Mouse (Mus musculus) heart, embryonic 16.5 days (tissue): ENCODE results near the gene Ctnnb1. TPM values are rescaled to one million over a fixed set of nuclear protein-coding genes. Genes with fewer than 3 reads are reported as not detected.

Experiments used
- ATAC-seq: fragments of 200-750 bp; cut with Nextera tagmentation; replicated peaks from 2 replicates; pipeline ENCODE4 v1.8.0; 2017; ENCODE audit warnings: moderate number of reproducible peaks; ENCODE audit not compliant: insufficient read depth, low FRiP score; ENCODE audit errors: extremely low read depth
- H3K27ac ChIP-seq: fragments of 300-500 bp; sonication (generic); 2 replicates; pipeline ENCODE4 v1.5.1; 2014; ENCODE audit warnings: mild to moderate bottlenecking, low read length, control low read depth, moderate library complexity
- H3K27me3 ChIP-seq: fragments of 300-500 bp; sonication (generic); 2 replicates; pipeline ENCODE4 v1.6.1; 2014; ENCODE audit warnings: low read length, mixed read lengths; ENCODE audit not compliant: control insufficient read depth, insufficient read depth
- H3K36me3 ChIP-seq: fragments of 300-500 bp; sonication (generic); 2 replicates; pipeline ENCODE4 v1.6.1; 2014; ENCODE audit not compliant: control insufficient read depth, insufficient read depth
- H3K4me1 ChIP-seq: fragments of 300-500 bp; sonication (generic); 2 replicates; pipeline ENCODE4 v1.6.1; 2014; ENCODE audit warnings: low read length, mixed read lengths; ENCODE audit not compliant: control insufficient read depth, insufficient read depth
- H3K4me2 ChIP-seq: fragments of 300-500 bp; sonication (generic); 2 replicates; pipeline ENCODE4 v1.6.1; 2014; ENCODE audit warnings: low read depth, mild to moderate bottlenecking, control low read depth, low read length
- H3K4me3 ChIP-seq: fragments of 300-500 bp; sonication (generic); 2 replicates; pipeline ENCODE4 v1.5.1; 2014; ENCODE audit warnings: mild to moderate bottlenecking, control low read depth, low read length
- H3K9ac ChIP-seq: fragments of 300-500 bp; sonication (generic); 2 replicates; pipeline ENCODE4 v1.6.1; 2014; ENCODE audit warnings: low read length, control low read depth
- H3K9me3 ChIP-seq: fragments of 300-500 bp; sonication (generic); replicated peaks from 2 replicates; pipeline ENCODE4 v1.6.1; 2016; ENCODE audit warnings: low read length; ENCODE audit not compliant: control insufficient read depth
- WGBS: fragments of 180-500 bp; shearing (Covaris S2); extraction: QIAGEN DNeasy Blood & Tissue Kit; methylation state at CpG from one replicate; pipeline ENCODE4 v1.1.7; 2014; 5-methylcytosine and 5-hydroxymethylcytosine counted together
- polyA plus RNA-seq: library from polyadenylated mRNA; unstranded; fragments of >200 nt; fragmentation: Nextera tagmentation; extraction: Ambion mirVana; gene quantifications from 2 replicates; pipeline ENCODE4 v1.2.1, GENCODE M21; 2015

The Ctnnb1 gene
- polyA plus RNA-seq, 1 experiment from 2014 or later = 357 TPM

DNA sequence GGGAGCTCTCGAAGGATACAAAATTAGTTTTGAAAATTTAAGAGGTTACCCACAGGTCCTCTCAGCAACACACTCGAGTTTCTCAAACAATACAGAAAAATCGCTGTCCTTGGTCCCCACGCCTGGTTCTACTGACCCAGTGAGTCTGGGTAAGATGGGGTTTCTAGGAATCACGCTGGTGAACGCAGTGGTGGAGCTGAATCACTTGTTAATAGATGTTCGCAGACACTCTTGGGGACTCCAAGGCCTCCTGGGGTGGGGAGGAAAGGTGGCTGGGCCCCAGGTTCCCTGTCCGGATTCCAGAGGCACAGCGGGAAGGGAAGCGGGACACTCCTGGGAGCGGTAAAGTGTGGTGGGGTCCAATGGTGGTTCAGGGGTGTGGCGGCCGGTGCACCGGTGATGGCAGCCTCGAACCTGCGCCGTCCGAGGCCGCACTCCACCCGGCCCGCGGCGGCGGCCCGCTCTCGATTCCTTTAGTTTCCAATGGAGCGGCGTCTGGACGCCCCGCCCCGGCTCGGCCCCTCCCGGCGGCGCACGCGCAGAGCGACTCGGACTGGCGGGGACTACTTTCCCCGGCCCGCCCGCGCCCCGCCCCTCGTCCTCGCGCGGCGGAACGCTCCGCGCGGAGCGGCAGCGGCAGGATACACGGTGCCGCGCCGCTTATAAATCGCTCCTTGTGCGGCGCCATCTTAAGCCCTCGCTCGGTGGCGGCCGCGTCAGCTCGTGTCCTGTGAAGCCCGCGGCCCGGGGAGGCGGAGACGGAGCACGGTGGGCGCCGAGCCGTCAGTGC lies 4.0 kb downstream of the Ctnnb1 start:
- peak overlapping the region; percentile 86 for H3K9ac ChIP-seq
- peak overlapping the region; percentile 92 for H3K27ac ChIP-seq
- H3K27me3 ChIP-seq = no peaks in the 10 kb centered on the region
- H3K9me3 ChIP-seq = no peaks in the 10 kb centered on the region
- H3K36me3 ChIP-seq = no peaks in the 10 kb centered on the region
- H3K4me3 ChIP-seq = peak overlapping the region; percentile 96
- H3K4me2 ChIP-seq = peak overlapping the region; percentile 54
- ATAC-seq = peak; percentile 89
- H3K4me1 ChIP-seq = peaks cover 29% of the 10 kb centered on the region
- 5% methylated on average over 73 of the region's 78 CpGs for WGBS

DNA sequence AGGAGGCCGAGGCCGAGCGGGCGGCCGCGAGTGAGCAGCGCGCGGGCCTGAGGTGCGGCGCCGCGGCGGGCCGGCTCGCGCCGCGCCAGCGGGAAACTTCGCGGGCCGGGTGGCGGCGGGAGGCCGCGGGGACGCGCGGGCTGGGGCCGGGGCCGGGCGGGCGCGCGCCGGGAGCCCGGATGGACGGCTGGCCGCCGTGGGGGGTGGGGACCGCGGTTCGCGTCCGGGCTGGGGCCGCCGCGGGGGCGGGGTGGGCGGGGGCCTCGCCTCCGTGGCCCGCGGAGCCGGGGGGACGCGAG lies 4.5 kb downstream of the Ctnnb1 start:
- WGBS = under 1% methylated on average over 32 of the region's 58 CpGs

DNA sequence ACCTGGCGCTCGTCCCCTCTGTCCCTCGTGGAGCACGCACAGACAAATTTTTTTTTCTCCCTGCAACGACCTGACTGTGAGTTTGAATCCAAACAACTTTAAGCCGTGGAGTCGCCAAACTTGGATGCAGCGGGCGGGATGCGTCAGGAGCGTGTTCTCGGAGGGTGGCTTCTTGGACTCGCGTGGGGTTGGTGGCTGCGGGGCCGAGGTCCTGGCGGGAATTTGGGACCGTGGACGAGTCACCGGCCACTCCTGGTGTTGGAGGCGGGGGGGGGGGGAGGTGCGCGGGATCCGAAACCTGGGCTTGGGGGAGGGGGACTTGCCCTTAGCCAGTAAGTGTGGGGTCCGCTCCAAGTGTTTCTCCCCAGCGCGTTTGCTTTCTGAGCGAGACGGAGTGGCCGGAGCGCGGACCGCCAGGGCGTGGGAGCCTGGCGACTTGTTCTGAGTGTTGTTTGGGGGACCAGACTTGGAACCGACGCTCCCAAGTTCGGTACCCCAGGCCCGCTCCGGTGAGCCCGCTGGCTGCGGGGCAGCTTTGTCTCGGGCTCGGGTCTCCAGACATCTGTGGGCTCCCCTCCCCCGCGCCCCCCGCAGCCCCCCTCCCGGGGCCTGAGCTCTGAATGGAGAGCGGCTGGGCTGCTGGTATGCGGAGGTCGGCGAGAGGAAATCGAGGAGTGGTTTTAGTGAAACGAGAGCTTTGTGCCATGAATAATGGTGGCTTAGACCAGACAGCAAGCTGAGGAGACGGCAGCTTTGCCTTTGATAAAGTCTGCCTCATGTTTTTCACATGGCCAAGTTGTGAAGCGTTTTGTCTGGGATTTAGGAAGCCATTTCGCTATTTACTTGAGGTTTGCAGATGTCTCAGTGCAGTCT lies 5.1 kb downstream of the Ctnnb1 start:
- Histone ChIP-seq H3K27me3 (no peaks in the 10 kb centered on the region), H3K27ac (peak overlapping the region; percentile 92), H3K4me3 (peak overlapping the region; percentile 96), H3K9me3 (no peaks in the 10 kb centered on the region), H3K9ac (peak overlapping the region; percentile 86), H3K36me3 (no peaks in the 10 kb centered on the region), H3K4me2 (peak overlapping the region; percentile 75), H3K4me1 (peaks cover 36% of the 10 kb centered on the region)
- 0 out of 2 replicates have a peak, but pooled peaks have one; percentile 7 for ATAC-seq
- under 1% methylated on average over 55 of the region's 57 CpGs for WGBS

More for the DNA sequence above, 4.5 kb downstream of the Ctnnb1 start:
- H3K9me3 ChIP-seq = no peaks in the 10 kb centered on the region
- H3K27me3 ChIP-seq = no peaks in the 10 kb centered on the region
- H3K27ac ChIP-seq = peak overlapping the region; percentile 92
- H3K4me3 ChIP-seq = peak overlapping the region; percentile 96
- peaks cover 34% of the 10 kb centered on the region for H3K4me1 ChIP-seq
- H3K4me2 ChIP-seq = peak overlapping the region; percentile 75
- ATAC-seq = peak; percentile 72
- peak overlapping the region; percentile 86 for H3K9ac ChIP-seq
- no peaks in the 10 kb centered on the region for H3K36me3 ChIP-seq

DNA sequence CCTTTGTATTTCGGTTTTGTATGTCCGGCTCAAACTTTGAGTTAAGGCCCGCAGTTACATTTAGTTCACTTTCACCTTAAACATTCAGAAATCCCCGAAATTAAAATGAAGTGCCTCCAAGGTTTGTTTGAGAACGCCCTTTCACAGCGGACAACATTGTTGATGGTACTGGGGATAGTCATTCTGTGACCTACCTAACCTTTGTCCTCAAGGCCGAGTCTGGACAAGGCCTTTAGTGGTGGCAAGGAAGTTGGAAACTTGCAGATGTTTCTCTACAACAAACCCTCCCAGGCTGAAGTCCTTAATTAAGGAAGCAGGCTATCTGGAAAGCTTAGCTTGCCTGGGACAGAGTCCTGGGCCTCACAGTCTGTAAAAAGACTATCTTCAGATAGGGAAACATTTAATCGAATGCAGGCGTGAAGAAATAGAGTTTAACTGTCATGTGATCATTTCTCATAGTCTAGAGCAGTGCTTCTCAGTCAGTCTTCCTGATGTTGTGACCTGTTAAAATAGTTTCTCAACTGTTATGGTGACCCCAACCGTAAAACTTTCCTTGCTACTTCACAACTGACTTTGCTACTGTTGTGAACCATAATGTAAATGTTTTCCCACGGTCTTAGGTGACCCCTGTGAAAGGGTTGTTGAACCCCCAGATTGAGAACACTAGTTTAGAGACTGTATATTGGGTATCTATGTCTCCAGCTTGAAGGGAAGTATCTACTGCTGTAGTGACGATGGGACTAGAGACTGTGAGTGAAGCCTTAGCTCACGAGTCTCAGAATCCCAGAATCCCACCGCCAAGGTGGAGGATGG lies 6.0 kb downstream of the Ctnnb1 start:
- Histone ChIP-seq H3K4me3 (peak overlapping the region; percentile 96), H3K27me3 (no peaks in the 10 kb centered on the region), H3K9me3 (no peaks in the 10 kb centered on the region), H3K27ac (peak overlapping the region; percentile 92), H3K4me1 (peaks cover 36% of the 10 kb centered on the region), H3K36me3 (no peaks in the 10 kb centered on the region), H3K9ac (peak overlapping the region; percentile 86), H3K4me2 (peak overlapping the region; percentile 75)
- 5% methylated on average over 14 of the region's 14 CpGs for WGBS
- no peak for ATAC-seq

DNA sequence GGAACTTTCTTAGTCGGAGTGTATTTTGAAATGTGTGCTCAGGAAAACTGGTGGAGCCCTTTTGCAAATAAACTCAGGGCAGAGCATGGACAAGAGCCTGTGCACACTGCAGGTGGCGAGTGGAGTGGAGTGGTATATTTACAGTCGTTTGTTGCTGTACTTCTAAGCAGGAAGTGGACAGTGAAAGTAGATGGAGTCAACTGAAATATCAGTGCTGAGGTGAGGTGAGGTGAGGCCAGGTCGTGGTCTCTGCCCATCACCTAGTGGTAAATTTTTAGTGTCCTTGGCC lies 6.6 kb downstream of the Ctnnb1 start:
- no peaks in the 10 kb centered on the region for H3K36me3 ChIP-seq
- peak overlapping the region; percentile 96 for H3K4me3 ChIP-seq
- no peak for ATAC-seq
- WGBS = 9% methylated on average over 4 of the region's 4 CpGs
- H3K27me3 ChIP-seq = no peaks in the 10 kb centered on the region
- H3K4me1 ChIP-seq = peaks cover 38% of the 10 kb centered on the region
- peak overlapping the region; percentile 75 for H3K4me2 ChIP-seq
- H3K27ac ChIP-seq = peak overlapping the region; percentile 92
- H3K9ac ChIP-seq = peak overlapping the region; percentile 86
- no peaks in the 10 kb centered on the region for H3K9me3 ChIP-seq

DNA sequence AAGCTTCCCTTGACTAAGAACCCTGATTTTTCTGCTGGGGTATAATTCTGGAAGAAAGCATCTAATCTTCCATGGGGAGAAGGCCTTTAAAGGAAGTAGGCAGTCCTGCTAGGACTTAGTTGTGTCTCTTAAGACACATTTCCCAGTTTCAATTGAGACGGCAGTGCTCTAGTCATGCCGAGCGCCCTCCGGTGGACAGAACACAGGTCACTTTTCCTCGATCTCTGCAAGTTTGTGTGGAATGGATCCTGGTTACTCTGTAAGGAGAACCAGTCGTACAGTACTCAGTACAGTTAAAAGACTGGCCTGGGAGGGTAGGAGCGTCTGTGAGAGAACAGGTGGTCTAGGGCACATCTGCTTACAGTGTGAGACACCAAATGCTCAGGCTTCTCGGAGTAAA lies 7.3 kb downstream of the Ctnnb1 start:
- no peaks in the 10 kb centered on the region for H3K9me3 ChIP-seq
- H3K9ac ChIP-seq = peak overlapping the region; percentile 86
- no peaks in the 10 kb centered on the region for H3K27me3 ChIP-seq
- no peak for ATAC-seq
- 17% methylated on average over 8 of the region's 8 CpGs for WGBS
- peak overlapping the region; percentile 75 for H3K4me2 ChIP-seq
- H3K4me1 ChIP-seq = peaks cover 45% of the 10 kb centered on the region
- no peaks in the 10 kb centered on the region for H3K36me3 ChIP-seq
- peak overlapping the region; percentile 96 for H3K4me3 ChIP-seq
- H3K27ac ChIP-seq = peak overlapping the region; percentile 44

DNA sequence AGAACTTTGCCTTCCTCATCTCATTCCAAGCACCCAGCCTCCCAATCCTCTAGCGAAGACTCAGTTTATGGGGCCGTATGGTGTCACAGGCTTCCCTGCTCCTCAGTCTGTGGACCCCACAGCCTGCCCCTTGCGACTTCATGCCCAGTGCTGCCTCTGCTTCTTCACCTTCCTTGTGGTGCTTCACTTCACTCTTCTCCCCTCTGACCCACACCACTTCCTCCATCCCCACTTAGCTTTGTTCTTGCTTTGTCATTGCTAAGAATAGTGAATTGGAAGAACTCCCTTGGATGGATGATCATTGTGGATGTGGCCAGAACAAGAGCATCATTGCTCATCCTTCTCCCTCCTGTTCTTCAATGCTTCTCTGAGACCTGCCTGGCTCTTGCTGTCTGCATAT lies 11.8 kb downstream of the Ctnnb1 start:
- Histone ChIP-seq H3K27me3 (no peaks in the 10 kb centered on the region), H3K9me3 (no peaks in the 10 kb centered on the region), H3K9ac (no peak overlapping the region), H3K4me3 (no peak overlapping the region), H3K36me3 (no peaks in the 10 kb centered on the region), H3K27ac (no peak overlapping the region), H3K4me2 (no peak overlapping the region), H3K4me1 (peaks cover 55% of the 10 kb centered on the region)
- no peak for ATAC-seq
- WGBS = 85% methylated on average over 3 of the region's 3 CpGs

DNA sequence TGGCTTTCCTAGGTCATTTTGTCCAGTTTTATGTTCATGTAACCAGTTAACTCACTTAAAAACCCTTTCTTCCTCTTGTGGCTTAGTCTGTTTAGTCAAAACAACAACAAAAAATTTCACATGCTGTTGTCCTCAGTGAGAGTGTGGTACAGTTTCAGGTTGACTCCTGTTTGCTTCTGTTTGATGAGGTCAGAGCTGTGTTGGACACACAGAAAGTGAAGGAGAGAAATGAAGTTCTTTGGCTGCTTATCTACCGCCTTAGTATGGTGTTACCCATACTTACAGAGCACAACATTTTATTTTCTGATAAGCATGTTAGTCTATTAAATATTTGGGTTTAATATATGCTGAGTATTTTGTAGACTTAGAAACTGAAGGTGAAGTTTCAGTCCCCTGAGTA lies 14.7 kb downstream of the Ctnnb1 start:
- Histone ChIP-seq H3K36me3 (no peaks in the 10 kb centered on the region), H3K4me3 (no peak overlapping the region), H3K27me3 (no peaks in the 10 kb centered on the region), H3K9ac (no peak overlapping the region), H3K4me2 (no peak overlapping the region), H3K27ac (no peak overlapping the region), H3K9me3 (no peaks in the 10 kb centered on the region), H3K4me1 (peaks cover 46% of the 10 kb centered on the region)
- 43% methylated on average over 1 of the region's 1 CpGs for WGBS
- no peak for ATAC-seq
